Mouse (Mus musculus) embryonic stem cell, embryonic (primary cell): ENCODE data around the gene Gpa33.

Experiments
- CTCF ChIA-PET, 4 experiments: fragments of 300-600 bp in 2 of 4; fragments of 350-600 bp in 2 of 4; sonication (Branson Sonifier 250); formaldehyde crosslinking; loops; one replicate each; lab custom pipeline; 2022; ENCODE audit warnings: inconsistent platforms in 2 of 4; lab: Charles Lee
- POLR2A ChIA-PET, 4 experiments: fragments of 300-600 bp in 2 of 4; fragments of 350-600 bp in 2 of 4; sonication (Branson Sonifier 250); formaldehyde crosslinking; loops; one replicate each; lab custom pipeline; 2022; ENCODE audit warnings: antibody characterized with exemption in 4 of 4, inconsistent platforms in 1 of 4; lab: Charles Lee

Gpa33 gene

GRCm38 (mm10) chr1:166124932-166125593 lies 5.0 kb upstream of the Gpa33 start:
- CTCF ChIA-PET = interaction anchor here (0.6 to 3.0 kb wide), 9 partner anchors 13 to 123 kb away, joined by 3 to 14 read pairs (median 4); partner anchors contain the start of gene Pou2f1 (in 2 of the 4)

DNA sequence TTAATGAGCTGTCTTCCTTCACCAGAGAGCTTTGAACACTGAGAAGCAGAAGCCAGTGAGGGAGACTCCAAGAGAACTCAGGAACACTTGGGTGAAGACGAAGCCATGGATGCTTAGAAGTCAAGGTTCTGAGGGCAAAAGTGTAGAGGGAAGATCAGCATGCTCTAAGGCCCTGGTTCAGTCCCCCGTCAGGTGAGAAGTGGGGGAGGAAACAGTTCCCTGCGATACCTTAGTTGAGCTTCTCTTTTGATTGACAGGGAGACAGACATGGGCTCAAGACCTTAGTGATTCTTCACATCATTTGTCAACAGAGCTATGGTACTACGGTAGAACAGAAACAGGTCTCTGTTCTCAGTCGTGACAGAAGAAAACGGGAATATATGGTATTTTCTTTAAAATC lies 3.7 kb upstream of the Gpa33 start:
- POLR2A ChIA-PET = interaction anchor here (0.7 to 10.5 kb wide), 36 partner anchors 8 to 1153 kb away, joined by 3 to 316 read pairs (median 6); partner anchors contain the start of genes Pou2f1 (in 4 of the 4) and Creg1 (in 1 of the 4)

More at GRCm38 (mm10) chr1:166124932-166125593, 5.0 kb upstream of the Gpa33 start:
- POLR2A ChIA-PET = interaction anchor here (0.6 to 10.5 kb wide), 62 partner anchors 8 to 1182 kb away, joined by 3 to 316 read pairs (median 5); partner anchors contain the start of genes Pou2f1 (in 4 of the 4), Creg1 (in 1 of the 4), Dcaf6 (in 1 of the 4) and Mpc2 (in 1 of the 4)

GRCm38 (mm10) chr1:166126795-166127194 lies 3.2 kb upstream of the Gpa33 start:
- ChIA-PET CTCF (interaction anchor here in 2 of 4 experiments (1.2 to 3.0 kb wide), 3 partner anchors 15 to 192 kb away, joined by 3 to 14 read pairs (median 6); no protein-coding TSS in a partner anchor), POLR2A (interaction anchor here (0.6 to 10.5 kb wide), 31 partner anchors 8 to 493 kb away, joined by 3 to 316 read pairs (median 10); partner anchors contain the start of genes Pou2f1 (in 4 of the 4), Creg1 (in 1 of the 4) and Mpzl1 (in 1 of the 4))

More for the DNA sequence above, 3.7 kb upstream of the Gpa33 start:
- CTCF ChIA-PET = interaction anchor here in 2 of 4 experiments (1.5 to 3.0 kb wide), 4 partner anchors 12 to 28 kb away, joined by 3 to 14 read pairs (median 6); no protein-coding TSS in a partner anchor

DNA sequence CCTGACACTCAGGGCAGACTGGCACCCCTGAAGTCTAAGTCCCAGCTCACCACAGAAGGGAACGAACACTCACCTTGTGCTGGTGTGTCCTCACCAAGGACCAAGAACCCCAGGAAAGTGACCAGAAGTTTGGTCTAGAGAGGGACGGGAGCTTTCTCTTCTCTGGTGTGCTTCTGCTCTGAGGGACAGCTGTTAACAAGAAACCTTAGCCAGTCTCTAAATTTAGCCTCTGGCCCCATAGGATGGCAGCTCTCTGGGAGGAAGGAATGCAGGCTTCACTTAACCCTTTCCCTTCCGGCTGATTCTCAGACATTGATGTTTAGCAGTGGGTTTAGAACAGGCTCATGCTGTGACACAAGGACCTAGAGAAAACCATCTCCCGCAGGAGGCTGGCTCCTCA lies 2.3 kb upstream of the Gpa33 start, which contains the start of gene Dusp27:
Dusp27 (minus strand) TSS at position 204 of the 400 bp plus-strand sequence.
- POLR2A ChIA-PET = interaction anchor here in 3 of 4 experiments (0.6 to 10.5 kb wide), 19 partner anchors 8 to 494 kb away, joined by 3 to 316 read pairs (median 34); partner anchors contain the start of genes Pou2f1 (in 2 of the 3) and Mpzl1 (in 1 of the 3)
- CTCF ChIA-PET = interaction anchor here in 1 of 4 experiments (0.5 to 1.2 kb wide), 2 partner anchors 20 to 191 kb away, joined by 3 read pairs; no protein-coding TSS in a partner anchor

- ChIA-PET POLR2A (interaction anchor here (0.5 to 10.5 kb wide), 8 partner anchors 10 to 112 kb away, joined by 3 to 316 read pairs (median 7); no protein-coding TSS in a partner anchor), CTCF (no interaction called here)
Observed at GRCm38 (mm10) chr1:166128551-166128950, 1.5 kb upstream of the Gpa33 start.

DNA sequence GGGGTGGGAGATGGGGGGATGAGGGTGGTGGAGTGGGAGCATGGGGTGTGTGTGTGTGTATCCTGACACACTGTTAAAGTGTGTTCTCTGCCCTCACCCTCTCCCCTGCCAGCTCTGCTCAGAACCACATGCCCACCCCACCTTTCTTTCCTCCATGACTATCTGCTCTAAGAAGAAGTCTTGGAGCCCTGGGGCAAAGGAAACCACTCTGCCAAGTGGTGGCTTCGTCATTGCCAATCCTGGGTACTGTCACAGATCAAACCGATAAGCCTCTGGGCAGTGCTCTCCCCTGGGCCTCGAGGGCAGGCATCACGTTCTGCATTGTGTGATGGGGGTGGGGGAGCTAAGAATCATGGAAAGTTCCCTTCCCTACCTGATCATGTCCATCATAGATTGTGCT lies 2.3 kb downstream of the Gpa33 start:
- ChIA-PET CTCF (interaction anchor here in 2 of 4 experiments (0.5 to 0.6 kb wide), 3 partner anchors 19 to 356 kb away, joined by 3 to 5 read pairs (median 4); no protein-coding TSS in a partner anchor), POLR2A (interaction anchor here in 3 of 4 experiments (0.6 to 10.5 kb wide), 6 partner anchors 8 to 294 kb away, joined by 3 to 316 read pairs (median 7); partner anchors contain the start of gene Pou2f1 (in 1 of the 3))

DNA sequence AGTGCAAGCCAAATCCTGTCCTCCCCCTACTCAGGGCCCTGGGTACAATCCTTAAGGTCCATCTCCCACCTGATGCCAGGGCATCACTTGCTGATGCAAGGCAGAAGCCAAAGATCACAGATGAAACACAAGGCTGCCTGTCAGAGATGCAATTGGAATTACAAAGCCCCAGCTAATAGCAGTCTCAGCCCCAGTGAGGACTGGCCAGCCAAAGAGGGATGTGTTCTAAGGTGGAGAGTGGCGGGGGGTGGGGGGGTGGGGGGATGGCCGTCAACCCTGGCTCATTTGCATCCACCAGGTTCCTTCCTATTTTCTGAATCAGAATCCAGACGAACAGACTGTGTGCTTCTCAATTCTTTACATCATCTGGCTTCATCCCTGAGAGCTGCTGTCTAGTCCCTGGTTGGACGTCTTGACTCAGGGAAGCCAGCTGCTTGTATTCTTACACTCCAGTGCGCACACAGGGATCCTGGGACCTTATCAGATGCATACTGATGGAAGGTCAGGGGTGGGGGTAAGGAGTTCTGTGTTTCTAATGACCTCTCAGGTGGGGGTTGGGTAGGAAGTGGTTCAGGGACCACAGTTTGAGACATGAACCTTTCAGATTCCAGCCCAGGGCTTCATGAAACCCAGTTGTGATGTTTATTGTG lies 5.2 kb downstream of the Gpa33 start:
- CTCF ChIA-PET = interaction anchor here in 1 of 4 experiments (0.7 to 1.0 kb wide), 3 partner anchors 19 to 353 kb away, joined by 3 to 5 read pairs (median 4); partner anchors contain the start of gene Pou2f1
- POLR2A ChIA-PET = interaction anchor here (0.6 to 12.9 kb wide), 20 partner anchors 7 to 747 kb away, joined by 3 to 316 read pairs (median 6); partner anchors contain the start of genes Dusp27 (in 3 of the 4), Pou2f1 (in 2 of the 4) and Gpa33 (in 1 of the 4)

GRCm38 (mm10) chr1:166137244-166137938 lies 7.4 kb downstream of the Gpa33 start:
- ChIA-PET POLR2A (interaction anchor here in 3 of 4 experiments (1.0 to 12.9 kb wide), 14 partner anchors 8 to 677 kb away, joined by 3 to 316 read pairs (median 8); partner anchors contain the start of genes Dusp27 (in 3 of the 3), Pou2f1 (in 3 of the 3), Gpa33 (in 2 of the 3) and Dcaf6 (in 1 of the 3)), CTCF (no interaction called here)

DNA sequence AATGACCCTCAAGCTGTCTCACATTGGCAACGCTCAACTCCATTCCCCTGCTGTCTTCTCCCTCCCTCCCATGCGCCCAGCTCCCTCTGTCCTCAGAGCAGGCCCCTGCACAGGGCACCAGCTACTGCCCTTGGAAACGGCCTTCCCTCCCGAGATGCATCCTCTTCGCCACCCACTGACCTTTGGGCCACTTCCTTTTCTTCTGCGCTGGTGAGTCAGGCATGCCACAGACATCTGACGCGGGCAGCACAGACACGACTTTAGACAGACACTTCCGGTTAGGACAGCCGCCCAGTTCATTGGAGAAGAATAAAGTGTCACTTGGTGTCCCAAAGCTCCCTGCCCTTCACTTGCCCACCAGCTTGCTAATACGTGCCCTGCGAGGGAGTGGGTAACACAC lies 8.1 kb downstream of the Gpa33 start:
- CTCF ChIA-PET = interaction anchor here in 1 of 4 experiments (1.2 kb wide), 1 partner anchor 13 kb away, joined by 6 read pairs; no protein-coding TSS in a partner anchor
- POLR2A ChIA-PET = interaction anchor here (0.7 to 12.9 kb wide), 21 partner anchors 8 to 678 kb away, joined by 3 to 316 read pairs (median 6); partner anchors contain the start of genes Dusp27 (in 3 of the 4), Gpa33 (in 3 of the 4), Pou2f1 (in 3 of the 4) and Dcaf6 (in 1 of the 4)

- ChIA-PET POLR2A (interaction anchor here (1.2 to 12.9 kb wide), 20 partner anchors 9 to 679 kb away, joined by 3 to 316 read pairs (median 6); partner anchors contain the start of genes Dusp27 (in 3 of the 4), Gpa33 (in 3 of the 4), Dcaf6 (in 1 of the 4) and Mpc2 (in 1 of the 4)), CTCF (interaction anchor here in 1 of 4 experiments (1.2 kb wide), 1 partner anchor 14 kb away, joined by 6 read pairs; no protein-coding TSS in a partner anchor)
Observed at GRCm38 (mm10) chr1:166139113-166139512, 9.1 kb downstream of the Gpa33 start.

GRCm38 (mm10) chr1:166139620-166140184 lies 9.7 kb downstream of the Gpa33 start:
- CTCF ChIA-PET = no interaction called here

DNA sequence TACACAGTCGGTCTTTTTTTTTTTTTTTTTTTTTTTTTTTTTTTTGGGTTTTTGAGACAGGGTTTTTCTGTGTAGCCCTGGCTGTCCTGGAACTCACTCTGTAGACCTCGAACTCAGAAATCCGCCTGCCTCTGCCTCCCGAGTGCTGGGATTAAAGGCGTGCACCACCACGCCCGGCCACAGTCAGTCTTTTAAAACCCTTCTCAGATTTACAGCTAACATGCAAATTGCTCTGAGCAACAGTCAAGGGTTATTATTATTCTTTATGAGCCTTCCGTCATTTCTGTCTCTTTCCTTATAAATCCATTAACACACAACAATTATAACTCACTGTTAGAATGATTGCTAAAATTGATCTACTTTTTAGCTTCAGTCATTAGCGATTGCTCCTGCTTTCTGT lies 11.8 kb downstream of the Gpa33 start:
- ChIA-PET CTCF (interaction anchor here in 3 of 4 experiments (0.5 to 1.6 kb wide), 6 partner anchors 12 to 369 kb away, joined by 3 to 14 read pairs (median 4); partner anchors contain the start of gene Pou2f1 (in 1 of the 3)), POLR2A (interaction anchor here (0.7 to 12.9 kb wide), 36 partner anchors 9 to 1165 kb away, joined by 3 to 316 read pairs (median 4); partner anchors contain the start of genes Dusp27 (in 3 of the 4), Gpa33 (in 3 of the 4), Pou2f1 (in 3 of the 4) and Mpc2 (in 1 of the 4))

More at GRCm38 (mm10) chr1:166139620-166140184, 9.7 kb downstream of the Gpa33 start:
- POLR2A ChIA-PET = interaction anchor here in 3 of 4 experiments (0.7 to 12.9 kb wide), 13 partner anchors 11 to 481 kb away, joined by 3 to 316 read pairs (median 7); partner anchors contain the start of genes Dusp27 (in 3 of the 3), Gpa33 (in 2 of the 3) and Pou2f1 (in 2 of the 3)

GRCm38 (mm10) chr1:166142369-166142768 lies 12.3 kb downstream of the Gpa33 start:
- ChIA-PET CTCF (interaction anchor here in 3 of 4 experiments (0.5 to 1.6 kb wide), 7 partner anchors 11 to 370 kb away, joined by 3 to 14 read pairs (median 4); partner anchors contain the start of gene Pou2f1 (in 1 of the 3)), POLR2A (interaction anchor here (0.6 to 12.9 kb wide), 37 partner anchors 9 to 1165 kb away, joined by 3 to 316 read pairs (median 4); partner anchors contain the start of genes Dusp27 (in 3 of the 4), Gpa33 (in 3 of the 4), Pou2f1 (in 3 of the 4) and Mpc2 (in 1 of the 4))

GRCm38 (mm10) chr1:166146626-166147025 lies 16.6 kb downstream of the Gpa33 start:
- ChIA-PET CTCF (interaction anchor here in 2 of 4 experiments (0.6 to 0.7 kb wide), 2 partner anchors 225 to 353 kb away, joined by 3 to 9 read pairs; no protein-coding TSS in a partner anchor), POLR2A (interaction anchor here (1.0 to 12.9 kb wide), 7 partner anchors 11 to 144 kb away, joined by 3 to 316 read pairs (median 12); partner anchors contain the start of genes Dusp27 (in 3 of the 4), Gpa33 (in 3 of the 4) and Pou2f1 (in 1 of the 4))

- ChIA-PET POLR2A (interaction anchor here in 3 of 4 experiments (0.6 to 8.5 kb wide), 7 partner anchors 9 to 494 kb away, joined by 3 to 89 read pairs (median 5); partner anchors contain the start of genes Dusp27 (in 3 of the 3), Gpa33 (in 1 of the 3) and Pou2f1 (in 1 of the 3)), CTCF (interaction anchor here in 1 of 4 experiments (0.7 kb wide), 2 partner anchors 20 to 390 kb away, joined by 3 read pairs; partner anchors contain the start of gene Dusp27)
Observed at GRCm38 (mm10) chr1:166147657-166148056, 17.6 kb downstream of the Gpa33 start.
